Mouse (Mus musculus) ES-E14 (cell line): Measurements from ENCODE around the gene Mrgpre. TPM values are rescaled to one million over a fixed set of nuclear protein-coding genes. Genes with fewer than 3 reads are reported as not detected.

Source experiments
- DNase-seq: peaks from one replicate; pipeline ENCODE4 v3.0.0-alpha.2; 2013; ENCODE audit warnings: low read depth, low spot score
- H3K27ac ChIP-seq: 2 replicates; pipeline ENCODE4 v1.5.1; 2012; ENCODE audit warnings: low read depth, mild to moderate bottlenecking, low read length, moderate library complexity, mixed read lengths; ENCODE audit not compliant: poor library complexity, insufficient read depth, severe bottlenecking
- H3K36me3 ChIP-seq: 2 replicates; pipeline ENCODE4 v1.6.1; 2012; ENCODE audit warnings: mild to moderate bottlenecking, low read length, moderate library complexity, mixed read lengths; ENCODE audit not compliant: control insufficient read depth, poor library complexity, insufficient read depth, severe bottlenecking
- H3K4me1 ChIP-seq, 2 experiments: fragments of 150-350 bp in 1 of 2; sonication (generic) in 1 of 2; 2 replicates each; pipeline ENCODE4 v1.6.1; 2012; ENCODE audit warnings: low read length in 2 of 2, mild to moderate bottlenecking in 1 of 2, mixed read lengths in 1 of 2; ENCODE audit not compliant: control insufficient read depth in 2 of 2, insufficient read depth in 2 of 2, poor library complexity in 1 of 2
- H3K4me3 ChIP-seq, 2 experiments: fragments of 150-350 bp in 1 of 2; sonication (generic) in 1 of 2; 2 replicates each; pipeline ENCODE4 v1.5.1; 2012; ENCODE audit warnings: low read length in 2 of 2, low read depth in 1 of 2, mild to moderate bottlenecking in 1 of 2, mixed read lengths in 1 of 2; ENCODE audit not compliant: insufficient read depth in 1 of 2, poor library complexity in 1 of 2, severe bottlenecking in 1 of 2
- H3K9ac ChIP-seq: 2 replicates; pipeline ENCODE4 v1.6.1; 2012; ENCODE audit warnings: low read depth, mild to moderate bottlenecking, low read length, mixed read lengths; ENCODE audit not compliant: poor library complexity, insufficient read depth, severe bottlenecking
- H3K9me3 ChIP-seq: fragments of 150-350 bp; sonication (generic); 2 replicates; pipeline ENCODE4 v1.6.1; 2012; ENCODE audit warnings: low read depth, mild to moderate bottlenecking, low read length; ENCODE audit not compliant: control insufficient read depth, insufficient read depth
- CHD2 ChIP-seq: IDR thresholded peaks from 2 replicates; pipeline ENCODE4 v1.6.1; 2014; ENCODE audit warnings: mild to moderate bottlenecking, low read depth, low read length, inconsistent platforms
- HCFC1 ChIP-seq: IDR thresholded peaks from 2 replicates; pipeline ENCODE4 v1.6.1; 2012; ENCODE audit warnings: low read length, inconsistent platforms, borderline replicate concordance; ENCODE audit not compliant: insufficient read depth
- MAFK ChIP-seq: IDR thresholded peaks from 2 replicates; pipeline ENCODE4 v1.6.1; 2014; ENCODE audit warnings: mild to moderate bottlenecking, low read depth, low read length, inconsistent platforms; ENCODE audit not compliant: insufficient read depth
- ZC3H11A ChIP-seq: IDR thresholded peaks from 2 replicates; pipeline ENCODE4 v1.6.1; 2012; ENCODE audit warnings: low read depth, mild to moderate bottlenecking, inconsistent platforms, low read length, borderline replicate concordance
- ZNF384 ChIP-seq: IDR thresholded peaks from 2 replicates; pipeline ENCODE4 v1.6.1; 2012; ENCODE audit warnings: low read depth, low read length, inconsistent platforms
- in situ Hi-C, 2 experiments: fragments of 600-800 bp; cut with MboI; formaldehyde crosslinking; loops; one replicate each; pipeline ENCODE4 v1.15.1; 2025; ENCODE audit warnings: low sequenced_read_pairs in 2 of 2, inconsistent platforms in 1 of 2; ENCODE audit not compliant: unreplicated experiment in 2 of 2
- total RNA-seq: library from RNA; depleted of rRNA; stranded (reverse); fragments of 300-350 nt; gene quantifications from 2 replicates; pipeline ENCODE4 v1.2.3, GENCODE M21; 2012

The Mrgpre gene
- total RNA-seq, 1 experiment = 0.67 TPM

DNA sequence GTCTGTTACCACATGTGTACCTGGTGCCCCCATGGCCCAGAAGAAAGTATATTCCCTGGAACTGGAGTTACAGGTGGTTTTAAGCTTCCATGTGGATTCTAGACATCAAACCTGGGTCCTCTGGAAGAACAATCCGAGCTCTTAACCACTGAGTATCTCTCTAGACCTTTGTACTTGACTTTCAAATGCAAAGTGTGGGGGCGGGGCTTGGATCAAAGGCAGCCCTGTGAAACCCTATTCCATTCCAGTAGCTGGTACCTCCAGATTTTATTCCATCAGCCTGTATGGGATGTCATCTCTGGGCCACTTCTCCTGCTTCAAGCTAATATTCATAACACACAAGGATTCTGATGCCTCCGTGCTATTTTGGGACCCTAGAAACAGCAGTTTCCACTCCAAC lies 8.2 kb downstream of the Mrgpre start:
- no peak overlapping the region for H3K9ac ChIP-seq
- H3K27ac ChIP-seq = no peak overlapping the region
- H3K4me1 ChIP-seq = peaks cover 0 to 7% of the 10 kb centered on the region in 2 experiments; a peak in 2 of 4 replicates
- peak; percentile 68 for DNase-seq
- H3K4me3 ChIP-seq = no peak overlapping the region
- no peaks in the 10 kb centered on the region for H3K9me3 ChIP-seq
- in situ Hi-C loops = no loop called here
- H3K36me3 ChIP-seq = no peaks in the 10 kb centered on the region
- TF ChIP-seq ZC3H11A (no peak), HCFC1 (no peak), ZNF384 (no peak), CHD2 (no peak), MAFK (no peak)

DNA sequence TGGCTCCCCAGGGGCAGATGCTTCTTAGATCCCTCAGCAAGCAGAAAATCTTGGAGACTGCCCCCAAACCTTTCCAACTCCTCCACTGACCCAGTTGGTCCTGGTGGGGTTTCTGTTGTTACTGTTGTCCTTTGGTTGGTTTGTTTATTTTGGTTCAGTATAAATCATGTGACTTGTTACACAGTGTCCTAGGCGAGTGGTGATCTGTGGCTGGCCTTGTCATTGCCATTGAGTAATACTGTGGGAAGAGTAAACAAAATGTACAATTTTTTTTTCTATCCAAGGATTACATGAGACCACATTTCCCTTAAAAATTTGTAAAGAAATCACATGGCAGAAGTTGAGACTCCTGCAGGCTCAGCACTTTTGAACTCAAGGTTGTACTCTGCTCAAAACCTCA lies 14.8 kb downstream of the Mrgpre start:
- in situ Hi-C loops = loop anchor here in 1 of 2 experiments (10.0 kb wide), 1 partner anchor 65 kb away; no protein-coding TSS in a partner anchor
- Histone ChIP-seq H3K9me3 (no peaks in the 10 kb centered on the region), H3K27ac (no peak overlapping the region), H3K9ac (no peak overlapping the region), H3K4me1 (no peaks in the 10 kb centered on the region), H3K36me3 (no peaks in the 10 kb centered on the region), H3K4me3 (no peak overlapping the region)
- no peak for DNase-seq
- no peak for TF ChIP-seq HCFC1
- no peak for TF ChIP-seq CHD2
- TF ChIP-seq MAFK = peak; percentile 50; the same call in 1 of the 2 replicates
- no peak for TF ChIP-seq ZNF384
- TF ChIP-seq ZC3H11A = no peak

DNA sequence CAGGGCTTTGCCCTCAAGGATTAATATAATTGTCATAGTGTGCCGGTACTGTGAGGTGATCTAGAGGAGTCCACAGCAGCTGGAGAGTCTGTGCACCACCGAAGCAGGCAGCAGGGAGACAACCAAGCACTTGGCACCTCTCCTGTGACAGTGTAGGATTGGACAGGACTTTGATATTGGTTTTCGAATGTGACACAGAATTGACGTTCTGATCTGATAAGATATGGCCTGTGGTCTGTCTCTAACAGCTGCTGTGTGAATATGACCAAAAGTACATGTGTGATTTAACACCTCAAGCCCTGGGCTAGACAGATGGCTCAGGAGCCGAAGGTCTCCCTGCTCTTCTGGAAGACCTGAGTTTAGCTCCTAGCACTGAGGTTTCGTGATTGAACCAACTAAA lies 16.0 kb downstream of the Mrgpre start:
- TF ChIP-seq MAFK = no peak
- no peak for TF ChIP-seq CHD2
- TF ChIP-seq ZC3H11A = no peak
- no peak for TF ChIP-seq ZNF384
- no peak for TF ChIP-seq HCFC1
- no peaks in the 10 kb centered on the region for H3K4me1 ChIP-seq
- H3K9me3 ChIP-seq = no peaks in the 10 kb centered on the region
- in situ Hi-C loops = loop anchor here in 1 of 2 experiments (10.0 kb wide), 1 partner anchor 63 kb away; no protein-coding TSS in a partner anchor
- no peaks in the 10 kb centered on the region for H3K36me3 ChIP-seq
- H3K9ac ChIP-seq = no peak overlapping the region
- no peak overlapping the region for H3K27ac ChIP-seq
- H3K4me3 ChIP-seq = no peak overlapping the region
- DNase-seq = no peak

DNA sequence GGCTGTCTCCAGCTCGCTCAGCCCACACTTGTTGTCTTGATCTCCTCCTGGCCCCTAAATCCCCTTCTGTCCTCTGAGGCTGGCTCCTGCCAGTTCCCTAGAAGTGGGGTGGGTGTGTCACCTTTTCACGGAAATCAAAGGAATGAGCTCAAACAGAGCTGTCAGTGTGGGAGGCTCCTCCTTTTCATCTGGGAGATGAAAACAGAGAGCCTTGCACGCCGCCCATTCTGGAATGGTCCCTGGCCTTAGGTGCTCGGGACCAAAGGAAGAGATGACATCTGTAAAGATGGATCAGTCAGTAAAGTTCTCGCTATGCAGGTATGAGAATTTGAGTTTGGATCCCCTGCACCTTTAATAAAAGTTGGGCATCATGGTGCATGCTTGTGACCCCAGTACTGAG lies 17.4 kb downstream of the Mrgpre start, which contains the start of gene Mrgprg:
Mrgprg (minus strand) TSS at position 101 of the 400 bp plus-strand sequence.
- no peak for DNase-seq
- Histone ChIP-seq H3K4me1 (no peaks in the 10 kb centered on the region), H3K4me3 (no peak within 1 kb of the TSS), H3K9ac (no peak within 1 kb of the TSS), H3K9me3 (no peaks in the 10 kb centered on the region), H3K27ac (no peak within 1 kb of the TSS), H3K36me3 (no peaks in the 10 kb centered on the region)
- in situ Hi-C loops = loop anchor here in 1 of 2 experiments (10.0 kb wide), 1 partner anchor 62 kb away; no protein-coding TSS in a partner anchor
- TF ChIP-seq MAFK = no peak
- TF ChIP-seq ZC3H11A = no peak
- no peak for TF ChIP-seq HCFC1
- no peak for TF ChIP-seq CHD2
- no peak for TF ChIP-seq ZNF384
